Mouse (Mus musculus) G1E (cell line): ENCODE data around the gene Enox2.

Experiments used
- CTCF ChIP-seq: IDR thresholded peaks from 2 replicates; pipeline ENCODE4 v1.5.1; 2012; ENCODE audit warnings: low read depth, low read length, inconsistent platforms, mixed read lengths
- GATA1 ChIP-seq: IDR thresholded peaks from 2 replicates; pipeline ENCODE4 v1.6.1; 2012; ENCODE audit warnings: borderline replicate concordance, low read length, inconsistent platforms, mixed read lengths
- POLR2AphosphoS5 ChIP-seq: IDR thresholded peaks from 2 replicates; pipeline ENCODE4 v1.6.1; 2012; ENCODE audit warnings: low read depth, low read length, inconsistent platforms; ENCODE audit not compliant: insufficient replicate concordance

GRCm38 (mm10) chrX:49009746-49010145, 278.3 kb downstream of the Enox2 start:
- TF ChIP-seq POLR2AphosphoS5 (no peak), GATA1 (no peak), CTCF (no peak)
